Mouse (Mus musculus) intestine, embryonic 14.5 days (tissue): ENCODE results near the gene Xpo4. TPM values are rescaled to one million over a fixed set of nuclear protein-coding genes. Genes with fewer than 3 reads are reported as not detected.

Experiments
- ATAC-seq: fragments of 200-750 bp; cut with Nextera tagmentation; replicated peaks from 2 replicates; pipeline ENCODE4 v1.8.0; 2017; ENCODE audit warnings: low read depth, moderate number of reproducible peaks, moderate TSS enrichment, moderate library complexity; ENCODE audit not compliant: low FRiP score, low TSS enrichment
- DNase-seq: peaks from one replicate; pipeline ENCODE4 v3.0.0-alpha.2; 2018; ENCODE audit warnings: low spot score
- H3K27ac ChIP-seq: fragments of 300-500 bp; sonication (generic); 2 replicates; pipeline ENCODE4 v1.5.1; 2014; ENCODE audit warnings: low read depth, mild to moderate bottlenecking, control low read depth
- H3K27me3 ChIP-seq: fragments of 300-500 bp; sonication (generic); replicated peaks from 2 replicates; pipeline ENCODE4 v1.6.1; 2014; ENCODE audit warnings: low read length, control low read depth; ENCODE audit not compliant: control insufficient read depth, insufficient read depth
- H3K36me3 ChIP-seq: fragments of 300-500 bp; sonication (generic); 2 replicates; pipeline ENCODE4 v1.6.1; 2014; ENCODE audit warnings: low read length, control low read depth; ENCODE audit not compliant: control insufficient read depth, insufficient read depth
- H3K4me1 ChIP-seq: fragments of 300-500 bp; sonication (generic); replicated peaks from 2 replicates; pipeline ENCODE4 v1.6.1; 2014; ENCODE audit warnings: low read length, control low read depth, mixed read lengths; ENCODE audit not compliant: control insufficient read depth, insufficient read depth
- H3K4me2 ChIP-seq: fragments of 300-500 bp; sonication (generic); 2 replicates; pipeline ENCODE4 v1.6.1; 2014; ENCODE audit warnings: low read length
- H3K4me3 ChIP-seq: fragments of 300-500 bp; sonication (generic); 2 replicates; pipeline ENCODE4 v1.5.1; 2014; ENCODE audit warnings: low read depth, low read length, control low read depth, mixed read lengths
- H3K9ac ChIP-seq: fragments of 300-500 bp; sonication (generic); 2 replicates; pipeline ENCODE4 v1.6.1; 2014; ENCODE audit warnings: mild to moderate bottlenecking, low read length
- H3K9me3 ChIP-seq: fragments of 300-500 bp; sonication (generic); 2 replicates; pipeline ENCODE4 v1.6.1; 2016; ENCODE audit warnings: low read length, control low read depth; ENCODE audit not compliant: control insufficient read depth
- WGBS: fragments of 180-500 bp; shearing (Covaris S2); extraction: QIAGEN DNeasy Blood & Tissue Kit; methylation state at CpG from one replicate; pipeline ENCODE4 v1.1.7; 2014; 5-methylcytosine and 5-hydroxymethylcytosine counted together
- polyA plus RNA-seq: library from polyadenylated mRNA; unstranded; fragments of >200 nt; fragmentation: Nextera tagmentation; extraction: Ambion mirVana; gene quantifications from 2 replicates; pipeline ENCODE4 v1.2.1, GENCODE M21; 2014

Xpo4 gene
- polyA plus RNA-seq, 1 experiment from 2014 or later = 34.9 TPM

DNA sequence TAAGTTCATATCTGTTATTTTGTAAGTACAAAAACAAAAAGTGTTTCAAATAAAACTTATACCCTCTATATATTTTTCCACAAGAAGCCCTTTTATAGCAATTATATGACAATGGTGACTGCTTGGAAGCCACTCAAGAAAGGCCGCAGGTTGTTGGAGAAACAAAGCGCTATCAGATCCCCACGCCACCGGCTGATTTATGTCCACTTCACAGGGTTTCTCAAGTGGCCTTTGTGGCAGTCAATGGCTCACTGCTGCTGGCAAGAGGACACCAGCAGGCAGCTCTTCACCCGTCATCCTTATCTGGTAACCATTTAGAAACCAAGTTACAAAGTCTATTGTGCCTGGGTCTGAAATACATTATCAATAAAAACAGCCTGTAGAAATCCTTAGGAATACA is 31.1 kb downstream of the Xpo4 start:
- Histone ChIP-seq H3K4me2 (no peak overlapping the region), H3K4me1 (no peaks in the 10 kb centered on the region), H3K27me3 (no peaks in the 10 kb centered on the region), H3K9ac (no peak overlapping the region), H3K36me3 (peaks cover 6% of the 10 kb centered on the region), H3K27ac (no peak overlapping the region), H3K9me3 (no peaks in the 10 kb centered on the region), H3K4me3 (no peak overlapping the region)
- DNase-seq (no peak), ATAC-seq (no peak)
- 72% methylated on average over 5 of the region's 5 CpGs for WGBS

- ATAC-seq (no peak), DNase-seq (no peak)
- WGBS = 71% methylated on average over 4 of the region's 4 CpGs
- H3K9ac ChIP-seq = no peak overlapping the region
- no peak overlapping the region for H3K4me2 ChIP-seq
- H3K27ac ChIP-seq = no peak overlapping the region
- peaks cover 41% of the 10 kb centered on the region for H3K36me3 ChIP-seq
- H3K27me3 ChIP-seq = no peaks in the 10 kb centered on the region
- no peaks in the 10 kb centered on the region for H3K4me1 ChIP-seq
- H3K4me3 ChIP-seq = no peak overlapping the region
- H3K9me3 ChIP-seq = no peaks in the 10 kb centered on the region
Observed at GRCm38 (mm10) chr14:57629595-57629994, 35.6 kb downstream of the Xpo4 start.

DNA sequence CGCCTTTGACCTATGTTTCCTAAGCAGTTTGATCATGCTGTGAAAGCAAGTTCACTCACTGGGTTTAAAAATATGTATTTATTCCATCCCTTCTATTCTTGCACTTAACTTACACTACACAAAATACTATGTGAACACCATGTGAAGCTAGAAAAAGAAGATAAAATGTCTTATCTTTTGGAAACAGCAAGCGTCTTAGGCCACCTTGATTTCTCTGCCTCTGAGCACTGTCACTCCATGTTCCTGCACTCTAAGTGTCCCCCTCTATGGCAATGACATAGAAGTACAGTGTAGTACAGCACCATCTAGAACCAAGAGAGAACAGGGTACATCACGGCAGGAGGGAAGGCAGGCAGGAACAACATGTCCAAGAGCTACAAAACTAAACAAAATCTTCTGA is 42.3 kb downstream of the Xpo4 start:
- Histone ChIP-seq H3K4me3 (no peak overlapping the region), H3K27ac (no peak overlapping the region), H3K9ac (no peak overlapping the region), H3K36me3 (peaks cover 59% of the 10 kb centered on the region), H3K27me3 (no peaks in the 10 kb centered on the region), H3K4me2 (no peak overlapping the region), H3K9me3 (no peaks in the 10 kb centered on the region), H3K4me1 (no peaks in the 10 kb centered on the region)
- DNase-seq (no peak), ATAC-seq (no peak)
- WGBS = 86% methylated on average over 3 of the region's 3 CpGs

DNA sequence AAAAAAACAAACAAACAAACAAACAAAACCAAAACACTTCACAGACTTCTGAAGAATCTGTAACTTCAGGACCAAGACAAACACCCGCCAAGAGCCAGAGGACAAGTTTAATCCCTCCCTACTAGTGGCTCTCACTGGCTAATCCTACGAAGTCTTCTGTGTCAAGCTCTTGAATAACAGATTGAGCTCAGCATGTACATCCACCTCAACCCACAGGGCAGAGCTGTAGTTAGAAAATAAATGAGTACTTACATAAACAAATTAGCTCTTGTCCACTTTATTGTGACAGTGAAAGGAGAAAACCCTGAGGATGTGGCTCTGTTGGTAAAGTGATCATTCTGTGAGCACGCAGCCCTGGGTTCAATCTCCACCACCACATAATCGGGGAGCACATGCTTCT is 43.5 kb downstream of the Xpo4 start:
- no peaks in the 10 kb centered on the region for H3K27me3 ChIP-seq
- no peak overlapping the region for H3K27ac ChIP-seq
- H3K4me3 ChIP-seq = no peak overlapping the region
- no peaks in the 10 kb centered on the region for H3K9me3 ChIP-seq
- ATAC-seq (no peak), DNase-seq (no peak)
- H3K9ac ChIP-seq = no peak overlapping the region
- no peaks in the 10 kb centered on the region for H3K4me1 ChIP-seq
- peaks cover 56% of the 10 kb centered on the region for H3K36me3 ChIP-seq
- 84% methylated on average over 4 of the region's 4 CpGs for WGBS
- no peak overlapping the region for H3K4me2 ChIP-seq

GRCm38 (mm10) chr14:57620598-57621236 is 44.5 kb downstream of the Xpo4 start:
- ATAC-seq = no peak
- no peak overlapping the region for H3K4me3 ChIP-seq

DNA sequence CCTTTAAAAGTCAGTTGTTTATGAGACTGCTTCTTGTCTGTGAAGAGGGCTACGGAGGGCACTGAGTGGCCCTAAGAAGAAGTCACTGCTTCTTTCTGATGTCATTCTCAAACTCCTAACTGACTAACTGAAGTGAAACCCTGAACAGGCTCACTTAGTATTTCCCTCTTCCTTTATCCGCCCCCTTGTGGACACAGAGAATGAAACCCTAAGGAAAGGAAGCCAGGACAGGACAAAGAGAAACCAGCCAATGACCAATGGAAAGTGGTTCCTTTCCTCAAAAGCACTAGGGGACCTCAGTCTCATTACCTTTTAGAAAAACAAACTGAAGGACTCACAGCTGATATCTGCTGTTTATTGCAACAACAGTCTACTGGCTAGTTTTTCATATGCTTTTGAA is 45.7 kb downstream of the Xpo4 start:
- peaks cover 44% of the 10 kb centered on the region for H3K36me3 ChIP-seq
- H3K4me2 ChIP-seq = no peak overlapping the region
- DNase-seq = no peak
- 43% methylated on average over 2 of the region's 2 CpGs for WGBS
- ATAC-seq = no peak
- no peaks in the 10 kb centered on the region for H3K27me3 ChIP-seq
- H3K9me3 ChIP-seq = no peaks in the 10 kb centered on the region
- no peak overlapping the region for H3K4me3 ChIP-seq
- H3K27ac ChIP-seq = no peak overlapping the region
- H3K9ac ChIP-seq = no peak overlapping the region
- H3K4me1 ChIP-seq = no peaks in the 10 kb centered on the region

More at GRCm38 (mm10) chr14:57620598-57621236, 44.5 kb downstream of the Xpo4 start:
- WGBS = 73% methylated on average over 4 of the region's 4 CpGs
- H3K36me3 ChIP-seq = peaks cover 50% of the 10 kb centered on the region
- no peaks in the 10 kb centered on the region for H3K27me3 ChIP-seq
- no peak overlapping the region for H3K9ac ChIP-seq
- no peaks in the 10 kb centered on the region for H3K4me1 ChIP-seq
- no peaks in the 10 kb centered on the region for H3K9me3 ChIP-seq
- H3K4me2 ChIP-seq = no peak overlapping the region
- H3K27ac ChIP-seq = no peak overlapping the region
- DNase-seq = no peak

- Histone ChIP-seq H3K4me1 (no peaks in the 10 kb centered on the region), H3K4me2 (no peak overlapping the region), H3K9ac (no peak overlapping the region), H3K9me3 (no peaks in the 10 kb centered on the region), H3K27ac (no peak overlapping the region), H3K27me3 (no peaks in the 10 kb centered on the region), H3K4me3 (no peak overlapping the region), H3K36me3 (peaks cover 35% of the 10 kb centered on the region)
- ATAC-seq (no peak), DNase-seq (no peak)
- WGBS = 90% methylated on average over 1 of the region's 1 CpGs
Observed at GRCm38 (mm10) chr14:57617675-57618074, 47.6 kb downstream of the Xpo4 start.

- H3K36me3 ChIP-seq = peaks cover 26% of the 10 kb centered on the region
- no peak for ATAC-seq
- no peak for DNase-seq
- H3K4me1 ChIP-seq = no peaks in the 10 kb centered on the region
- no peak overlapping the region for H3K27ac ChIP-seq
- H3K27me3 ChIP-seq = no peaks in the 10 kb centered on the region
- H3K9ac ChIP-seq = no peak overlapping the region
- WGBS = 81% methylated on average over 6 of the region's 6 CpGs
- H3K4me2 ChIP-seq = no peak overlapping the region
- H3K9me3 ChIP-seq = no peaks in the 10 kb centered on the region
- H3K4me3 ChIP-seq = no peak overlapping the region
Observed at GRCm38 (mm10) chr14:57616339-57616965, 48.8 kb downstream of the Xpo4 start.

DNA sequence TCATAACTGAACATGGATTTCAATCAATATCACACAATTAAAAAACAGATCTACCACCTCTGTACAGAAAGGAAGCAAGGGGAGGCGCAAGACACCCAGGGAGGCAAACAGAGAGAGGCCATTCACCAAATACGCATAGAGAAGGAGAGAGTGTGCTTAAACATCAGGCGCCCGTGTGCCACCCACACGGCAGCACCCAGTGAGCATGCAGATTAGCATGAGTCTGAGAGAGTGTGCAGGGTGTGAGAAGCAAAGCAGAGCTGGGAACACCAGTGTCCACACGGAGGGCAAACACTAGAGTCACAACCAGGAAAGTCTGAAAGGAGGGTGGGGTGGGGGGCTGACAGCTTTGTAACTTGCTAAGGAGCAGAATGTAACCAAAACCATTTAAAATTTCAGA is 49.4 kb downstream of the Xpo4 start:
- Histone ChIP-seq H3K4me2 (no peak overlapping the region), H3K36me3 (peaks cover 28% of the 10 kb centered on the region), H3K4me1 (no peaks in the 10 kb centered on the region), H3K27ac (no peak overlapping the region), H3K9me3 (no peaks in the 10 kb centered on the region), H3K9ac (no peak overlapping the region), H3K27me3 (no peaks in the 10 kb centered on the region), H3K4me3 (no peak overlapping the region)
- WGBS = 87% methylated on average over 6 of the region's 6 CpGs
- DNase-seq = no peak
- ATAC-seq = no peak
